Mouse (Mus musculus) MN1 (cell line): ENCODE data around the gene Ccpg1.

ENCODE experiments used
- DNase-seq: peaks from one replicate; pipeline ENCODE4 v3.0.0-alpha.2; 2016; ENCODE audit warnings: low spot score

The Ccpg1 gene

DNA sequence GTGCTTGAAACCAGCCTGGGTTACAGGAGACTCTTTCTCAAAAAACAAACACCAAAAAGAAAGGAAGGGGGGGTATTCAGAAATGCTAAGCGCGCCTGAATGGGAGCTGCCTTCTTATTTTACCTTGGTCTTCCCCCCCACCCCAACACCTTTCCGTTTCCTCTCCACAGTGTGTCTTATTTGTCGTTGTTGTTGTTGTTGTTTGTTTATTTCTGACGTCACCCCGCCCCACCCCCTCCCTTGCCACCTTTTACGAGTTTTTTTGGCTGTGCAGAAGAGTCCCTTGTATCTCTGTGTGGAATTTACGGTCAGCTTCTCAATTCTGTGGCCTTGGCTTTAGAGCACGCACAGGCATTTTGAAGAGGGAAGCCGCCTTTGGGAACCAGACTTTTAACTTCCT is 60.5 kb downstream of the Ccpg1 start:
- no peak for DNase-seq

DNA sequence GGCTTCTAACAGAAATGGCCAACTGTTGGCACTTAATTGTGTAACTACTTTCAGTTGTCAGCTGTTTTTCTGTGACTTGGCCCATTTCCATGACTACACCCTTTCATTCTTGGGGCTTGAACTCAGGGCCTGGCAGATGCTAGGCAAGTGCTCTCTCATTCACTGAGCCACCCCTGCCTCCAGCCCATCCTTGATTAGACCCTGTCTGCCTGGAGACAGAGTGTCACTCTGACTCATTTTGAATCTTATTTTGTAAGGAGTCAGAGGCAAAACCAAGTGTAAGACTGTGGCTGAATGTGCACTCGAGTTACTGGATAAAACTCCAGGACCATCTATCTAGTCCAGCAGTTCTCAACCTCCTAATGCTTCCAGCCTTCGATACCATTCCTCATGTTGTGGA is 62.7 kb downstream of the Ccpg1 start:
- DNase-seq, result no peak

DNA sequence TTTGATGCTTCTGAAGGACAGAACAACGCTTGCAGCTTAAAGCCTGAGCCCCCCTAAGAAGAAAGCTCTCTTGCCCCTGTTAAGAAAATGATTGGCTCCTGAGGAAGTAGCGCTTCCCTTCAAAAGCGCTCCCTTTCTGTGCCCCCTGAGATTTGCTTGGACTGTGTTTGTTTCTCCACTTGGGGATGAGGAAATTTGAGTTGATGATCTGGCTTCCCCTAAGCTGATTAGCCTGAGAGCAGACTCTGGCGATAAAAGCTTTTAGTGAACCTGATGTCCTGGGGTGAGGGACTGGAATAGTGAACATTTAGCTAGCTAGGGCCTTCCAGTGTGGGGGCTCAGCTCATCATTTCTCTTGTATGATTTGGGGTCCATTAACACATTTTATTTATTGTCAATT is 63.7 kb downstream of the Ccpg1 start:
- peak; percentile 70 for DNase-seq

DNA sequence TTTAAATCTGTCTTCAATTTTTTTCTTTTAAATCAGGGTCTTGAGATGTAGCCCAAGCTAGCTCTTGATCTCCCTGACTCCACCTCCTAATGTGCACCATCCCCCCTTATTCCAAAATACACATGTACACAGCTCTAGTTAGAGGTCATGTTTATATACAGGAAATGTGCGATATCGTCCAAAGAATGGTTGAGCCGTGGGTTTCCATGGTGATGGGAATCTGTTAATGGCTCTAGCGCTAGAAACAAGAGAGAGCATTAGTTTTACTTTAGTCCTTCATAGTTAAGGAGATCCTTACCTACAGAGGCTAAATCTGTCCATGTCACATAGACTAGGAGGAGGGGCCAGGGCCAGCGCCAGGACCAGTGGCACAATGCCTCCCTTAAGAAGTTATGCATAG is 64.6 kb downstream of the Ccpg1 start:
- no peak for DNase-seq

DNA sequence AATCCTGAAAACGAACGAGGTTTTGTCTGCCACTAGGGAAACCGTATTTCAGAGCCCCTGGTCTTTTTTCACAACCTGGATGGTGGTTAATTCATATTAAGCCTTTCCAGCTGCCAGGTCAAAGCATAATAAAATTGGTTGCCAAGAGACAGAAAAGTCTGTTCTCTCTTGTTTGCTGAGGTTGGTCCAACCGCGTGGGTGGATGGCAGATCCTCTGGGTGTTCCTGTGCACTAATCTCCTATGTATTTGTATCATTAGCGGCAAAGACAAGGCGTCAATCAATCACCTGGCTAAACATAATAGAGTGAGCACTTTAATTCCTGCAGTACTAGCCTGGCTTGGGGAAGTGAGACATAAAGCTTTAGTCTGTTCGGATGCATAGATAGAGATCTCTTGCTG is 65.4 kb downstream of the Ccpg1 start:
- peak; percentile 76 for DNase-seq

DNA sequence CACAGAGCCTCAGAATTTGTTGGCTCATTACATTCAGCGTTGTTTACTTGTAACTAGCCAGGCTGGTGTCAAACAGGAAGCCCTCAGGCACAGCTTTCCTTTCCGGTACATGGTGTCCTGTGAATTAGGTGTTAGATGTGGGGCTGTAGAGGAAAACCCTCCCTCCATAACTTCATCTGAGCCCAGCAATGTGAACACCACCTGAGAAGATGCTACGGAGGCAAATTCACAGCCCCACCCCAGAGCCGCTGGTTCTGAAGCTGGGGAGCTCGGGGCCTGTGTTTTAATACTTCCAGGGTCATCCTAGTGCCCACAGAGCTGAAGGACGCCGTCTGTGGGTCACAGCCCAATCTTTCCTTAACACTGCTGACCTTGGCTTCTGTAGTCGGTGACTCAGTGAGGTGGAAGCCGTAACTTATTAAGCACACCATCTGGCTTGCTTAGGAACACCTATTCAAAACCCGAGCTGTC is 70.2 kb downstream of the Ccpg1 start:
- DNase-seq, result no peak

DNA sequence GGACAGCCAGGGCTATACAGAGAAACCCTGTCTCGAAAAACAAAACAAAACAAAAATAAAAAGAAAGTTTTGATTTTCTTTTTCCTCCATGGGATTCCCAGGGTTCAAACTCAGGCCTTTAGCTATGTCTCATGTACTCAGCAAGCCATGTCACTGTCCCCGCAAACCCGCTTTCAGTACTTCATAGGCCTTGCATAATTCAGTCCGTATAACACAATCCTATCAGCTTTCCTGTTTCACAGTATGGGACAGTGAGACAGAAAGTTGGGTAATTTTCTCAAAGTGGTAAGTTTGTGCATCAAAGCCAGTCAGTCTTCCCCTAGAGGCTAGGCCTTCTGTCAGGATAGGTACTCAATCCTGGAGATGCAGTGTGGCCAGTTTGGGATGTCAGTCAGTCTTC is 74.0 kb downstream of the Ccpg1 start:
- DNase-seq, result no peak

DNA sequence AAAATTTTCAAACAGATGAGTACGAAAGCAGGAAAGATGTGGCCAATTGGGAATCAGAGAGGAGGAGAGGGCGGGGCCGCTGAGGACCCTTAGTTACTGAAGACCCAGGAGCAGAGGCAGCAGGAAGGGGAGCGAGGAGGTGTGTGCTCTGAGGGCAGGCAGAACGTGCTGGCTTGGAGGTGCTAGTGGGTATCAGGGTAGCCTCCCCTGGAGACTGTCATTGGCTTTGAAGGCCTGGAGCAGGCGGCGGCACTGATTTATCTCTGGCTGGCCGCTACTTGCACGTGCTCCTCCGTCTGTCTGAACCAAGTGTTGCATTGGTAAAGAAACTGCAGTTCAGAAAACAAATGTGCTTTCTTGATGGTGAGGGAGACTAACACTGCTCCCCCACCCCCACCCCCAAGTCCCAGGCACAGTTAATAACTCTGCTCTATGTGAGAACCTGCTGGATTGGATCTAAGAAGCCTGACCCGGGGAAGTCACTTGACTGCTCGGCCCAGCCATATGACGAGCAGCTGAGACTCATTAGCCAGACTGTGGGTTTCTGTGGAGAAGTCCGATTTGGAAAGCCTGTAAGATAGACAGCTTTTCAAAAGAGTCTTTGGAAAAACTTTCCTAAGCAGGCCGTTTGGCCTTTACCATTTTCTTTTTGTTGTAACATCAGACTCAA is 78.5 kb downstream of the Ccpg1 start:
- DNase-seq, result no peak
